Mouse (Mus musculus) C2C12 (cell line): ENCODE results near the gene Fchsd2. TPM values are rescaled to one million over a fixed set of nuclear protein-coding genes. Genes with fewer than 3 reads are reported as not detected.

Experiments
- H3K27me3 ChIP-seq: one replicate; pipeline ENCODE4 v1.6.1; 2011; ENCODE audit not compliant: control insufficient read depth, insufficient read depth, insufficient read length
- H3K36me3 ChIP-seq: one replicate; pipeline ENCODE4 v1.6.1; 2011; ENCODE audit not compliant: control insufficient read depth, insufficient read depth
- H3K4me3 ChIP-seq: one replicate; pipeline ENCODE4 v1.5.1; 2011; ENCODE audit warnings: mild to moderate bottlenecking, control low read depth; ENCODE audit not compliant: poor library complexity, insufficient read depth, severe bottlenecking
- H3K79me2 ChIP-seq: one replicate; pipeline ENCODE4 v1.6.1; 2011; ENCODE audit not compliant: control insufficient read depth, insufficient read depth
- H3K79me3 ChIP-seq: one replicate; pipeline ENCODE4 v1.6.1; 2011; ENCODE audit warnings: low read depth, control low read depth
- H3ac ChIP-seq: one replicate; pipeline ENCODE3; 2011; ENCODE audit warnings: low read depth; ENCODE audit not compliant: control insufficient read depth, insufficient read length
- CEBPB ChIP-seq: IDR thresholded peaks from one replicate; pipeline ENCODE4 v1.6.1; 2011; ENCODE audit warnings: low read depth, mild to moderate bottlenecking, control low read depth, moderate library complexity
- CTCF ChIP-seq: IDR thresholded peaks from one replicate; pipeline ENCODE4 v1.5.1; 2011; ENCODE audit not compliant: control insufficient read depth, insufficient read depth, insufficient read length
- FOSL1 ChIP-seq: IDR thresholded peaks from one replicate; pipeline ENCODE4 v1.8.0; 2011; ENCODE audit warnings: mild to moderate bottlenecking, low read length; ENCODE audit not compliant: poor library complexity, insufficient read depth, severe bottlenecking
- MAX ChIP-seq: IDR thresholded peaks from one replicate; pipeline ENCODE4 v1.6.1; 2011; ENCODE audit warnings: mild to moderate bottlenecking, control low read depth
- MYOD1 ChIP-seq: IDR thresholded peaks from one replicate; pipeline ENCODE4 v1.6.1; 2011; ENCODE audit warnings: low read depth; ENCODE audit not compliant: control insufficient read depth, insufficient read length
- MYOG ChIP-seq: IDR thresholded peaks from one replicate; pipeline ENCODE4 v1.6.1; 2011; ENCODE audit not compliant: control insufficient read depth, insufficient read length; ENCODE audit errors: extremely low read depth
- USF1 ChIP-seq: IDR thresholded peaks from one replicate; pipeline ENCODE4 v1.6.1; 2011; ENCODE audit warnings: low read depth, mild to moderate bottlenecking, control low read depth, moderate library complexity
- polyA plus RNA-seq: library from polyadenylated mRNA; unstranded; fragments of >200 nt; fragmentation: generic; extraction: Trizol; gene quantifications from one replicate; pipeline ENCODE4 v1.2.1, GENCODE M21; 2012; ENCODE audit warnings: missing spikeins

The Fchsd2 gene
- polyA plus RNA-seq, 1 experiment, result 2.4 TPM

GRCm38 (mm10) chr7:101314396-101314795 is 221.7 kb downstream of the Fchsd2 start:
- TF ChIP-seq MYOG (no peak), USF1 (no peak), MYOD1 (no peak), FOSL1 (no peak), CTCF (no peak), CEBPB (no peak)
- H3K4me3 ChIP-seq, result no peak overlapping the region
- no peak overlapping the region for H3ac ChIP-seq

DNA sequence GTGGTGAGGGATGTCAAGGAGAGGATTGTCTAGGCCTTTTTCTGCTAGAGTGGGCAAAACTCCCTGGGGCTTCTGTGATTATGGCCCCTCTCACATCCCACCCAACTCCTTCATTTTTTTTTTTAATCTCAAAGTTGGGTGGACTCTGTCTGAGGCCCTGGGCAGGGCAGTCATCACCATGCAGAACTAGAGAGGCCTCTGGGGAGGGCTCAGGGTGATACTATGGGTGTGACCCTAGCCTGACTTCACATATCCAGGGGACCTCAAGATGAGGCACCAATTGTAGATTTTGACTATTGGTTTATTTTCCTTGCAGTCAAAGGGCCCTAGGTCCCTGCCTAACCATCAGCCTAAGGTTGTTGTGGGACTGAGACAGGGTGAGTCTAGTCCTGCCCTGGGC is 223.0 kb downstream of the Fchsd2 start:
- no peak overlapping the region for H3ac ChIP-seq
- no peaks in the 10 kb centered on the region for H3K27me3 ChIP-seq
- H3K36me3 ChIP-seq, result no peaks in the 10 kb centered on the region
- no peaks in the 10 kb centered on the region for H3K79me2 ChIP-seq
- H3K4me3 ChIP-seq, result no peak overlapping the region
- no peaks in the 10 kb centered on the region for H3K79me3 ChIP-seq
- no peak for TF ChIP-seq MYOG
- TF ChIP-seq FOSL1, result no peak
- no peak for TF ChIP-seq CEBPB
- TF ChIP-seq CTCF, result no peak
- no peak for TF ChIP-seq MYOD1

More at GRCm38 (mm10) chr7:101314396-101314795, 221.7 kb downstream of the Fchsd2 start:
- H3K79me2 ChIP-seq, result no peaks in the 10 kb centered on the region
- H3K79me3 ChIP-seq, result no peaks in the 10 kb centered on the region
- H3K27me3 ChIP-seq, result no peaks in the 10 kb centered on the region
- no peaks in the 10 kb centered on the region for H3K36me3 ChIP-seq

DNA sequence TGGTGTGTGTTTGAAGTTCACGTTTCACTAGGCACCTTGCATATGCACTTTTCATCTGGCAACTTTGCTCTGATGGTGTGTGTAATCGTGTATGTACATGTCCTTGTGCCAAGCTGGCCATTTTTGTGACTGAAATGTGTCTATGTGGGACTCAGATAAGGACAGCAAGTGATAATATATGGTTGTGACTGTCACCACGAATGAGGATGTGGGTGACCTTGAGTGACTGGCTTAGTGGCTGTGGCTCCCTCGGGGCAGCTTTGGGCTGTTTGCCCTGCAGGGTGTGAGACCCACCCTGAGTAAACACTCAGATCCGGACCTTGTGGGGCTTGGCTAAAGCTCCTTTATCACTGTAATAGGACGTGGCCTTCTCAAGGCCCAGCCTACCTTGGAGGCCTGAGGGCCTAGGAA is 223.9 kb downstream of the Fchsd2 start:
- H3K27me3 ChIP-seq, result no peaks in the 10 kb centered on the region
- no peak overlapping the region for H3ac ChIP-seq
- no peaks in the 10 kb centered on the region for H3K79me2 ChIP-seq
- no peak overlapping the region for H3K4me3 ChIP-seq
- H3K79me3 ChIP-seq, result no peaks in the 10 kb centered on the region
- no peak for TF ChIP-seq CTCF
- H3K36me3 ChIP-seq, result no peaks in the 10 kb centered on the region

- no peaks in the 10 kb centered on the region for H3K27me3 ChIP-seq
- no peak within 1 kb of the TSS for H3K4me3 ChIP-seq
- H3K36me3 ChIP-seq, result no peaks in the 10 kb centered on the region
- no peaks in the 10 kb centered on the region for H3K79me3 ChIP-seq
- H3K79me2 ChIP-seq, result no peaks in the 10 kb centered on the region
- H3ac ChIP-seq, result no peak within 1 kb of the TSS
- no peak for TF ChIP-seq MYOG
- TF ChIP-seq CEBPB, result no peak
- no peak for TF ChIP-seq MAX
- no peak for TF ChIP-seq CTCF
- TF ChIP-seq FOSL1, result no peak
- TF ChIP-seq USF1, result no peak
- no peak for TF ChIP-seq MYOD1
These were observed 224.4 kb downstream of the Fchsd2 start, which contains the start of gene Stard10 for GRCm38 (mm10) chr7:101317014-101317413. Gene Stard10 (plus strand): TSS chr7:101317086.

- H3K36me3 ChIP-seq, result no peaks in the 10 kb centered on the region
- H3ac ChIP-seq, result no peak overlapping the region
- no peak for TF ChIP-seq MYOD1
- no peak for TF ChIP-seq CTCF
- no peak for TF ChIP-seq CEBPB
- TF ChIP-seq USF1, result no peak
- TF ChIP-seq MYOG, result no peak
- no peak for TF ChIP-seq MAX
- no peak for TF ChIP-seq FOSL1
- H3K79me2 ChIP-seq, result no peaks in the 10 kb centered on the region
- no peaks in the 10 kb centered on the region for H3K27me3 ChIP-seq
- no peaks in the 10 kb centered on the region for H3K79me3 ChIP-seq
- H3K4me3 ChIP-seq, result no peak overlapping the region
These were observed 226.2 kb downstream of the Fchsd2 start for GRCm38 (mm10) chr7:101318848-101319247.

GRCm38 (mm10) chr7:101319796-101320195 is 227.1 kb downstream of the Fchsd2 start:
- Histone ChIP-seq H3K79me2 (no peaks in the 10 kb centered on the region), H3K27me3 (no peaks in the 10 kb centered on the region), H3K79me3 (no peaks in the 10 kb centered on the region), H3K36me3 (no peaks in the 10 kb centered on the region), H3ac (no peak overlapping the region), H3K4me3 (no peak overlapping the region)
- TF ChIP-seq MYOG (no peak), CEBPB (no peak), MYOD1 (no peak), FOSL1 (no peak), MAX (no peak), USF1 (no peak), CTCF (no peak)
